Comparison of ENCODE assay signal across 24 mouse cellular contexts in the genomic region with DNA sequence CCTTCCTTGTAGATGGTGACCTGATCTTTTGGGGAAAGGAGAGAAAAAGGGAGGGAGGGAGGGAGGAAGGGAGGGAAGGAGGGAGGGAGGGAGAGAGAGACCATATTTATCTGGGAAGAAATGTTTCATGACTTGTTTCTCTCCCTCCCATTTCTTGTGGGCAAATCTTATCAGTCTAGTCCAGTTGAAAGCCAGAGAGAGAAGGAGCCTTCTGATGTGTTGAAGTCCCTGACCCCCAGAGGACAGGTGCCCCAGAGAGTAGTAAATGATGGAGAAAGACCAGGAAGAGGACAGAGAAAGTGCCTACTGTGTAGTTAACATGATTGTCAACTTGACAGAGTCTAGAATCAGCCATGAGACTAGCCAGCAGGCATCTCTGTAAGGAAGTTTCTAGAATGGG. TPM values are rescaled to one million over a fixed set of nuclear protein-coding genes. Genes with fewer than 3 reads are reported as not detected.
"Had no signal": no experiment of that assay in that cellular context is flagged by ENCODE, and none has a peak within 500 bp of the region (broad histone marks: within the 10 kb centered on the region; RNA-seq: fewer than 3 reads in every experiment).

No protein-coding gene starts in this region.

- H3K9me3 ChIP-seq: limb, embryonic 12.5 days; limb, embryonic 15.5 days; megakaryocyte, embryonic 14.5 days; midbrain, embryonic 10.5 days; midbrain, embryonic 13.5 days; neural tube, embryonic 13.5 days; stomach, embryonic 15.5 days had no signal

- H3K9ac ChIP-seq: limb, embryonic 12.5 days; limb, embryonic 15.5 days; midbrain, embryonic 13.5 days; neural tube, embryonic 13.5 days; stomach, embryonic 15.5 days had no signal

- DNase-seq: kidney, adult 18-20 months; kidney, adult 9 months; kidney, postnatal 14 days; kidney, postnatal 4 days; left cerebral cortex, postnatal 4 days; lung, adult 2 months; lung, postnatal 14 days; retina, postnatal 1 day; right cerebral cortex, postnatal 25 days; spleen, adult 18-20 months; thymus, postnatal 25 days had no signal

- H3K4me2 ChIP-seq: limb, embryonic 12.5 days; limb, embryonic 15.5 days; midbrain, embryonic 13.5 days; neural tube, embryonic 13.5 days; stomach, embryonic 15.5 days had no signal

- H3K4me3 ChIP-seq: limb, embryonic 12.5 days; limb, embryonic 15.5 days; megakaryocyte, embryonic 14.5 days; midbrain, embryonic 10.5 days; midbrain, embryonic 13.5 days; myocyte; neural tube, embryonic 13.5 days; stomach, embryonic 15.5 days had no signal

- H3K4me1 ChIP-seq: midbrain, embryonic 13.5 days had no signal

- H3K27ac ChIP-seq: limb, embryonic 12.5 days; limb, embryonic 15.5 days; macrophage; midbrain, embryonic 10.5 days; midbrain, embryonic 13.5 days; neural tube, embryonic 13.5 days; stomach, embryonic 15.5 days had no signal

- ATAC-seq: intestine, embryonic 16.5 days; midbrain, embryonic 13.5 days; midbrain, embryonic 16.5 days had no signal

- H3K27me3 ChIP-seq: limb, embryonic 12.5 days; limb, embryonic 15.5 days; megakaryocyte, embryonic 14.5 days; midbrain, embryonic 13.5 days; neural tube, embryonic 13.5 days; stomach, embryonic 15.5 days had no signal

- H3K36me3 ChIP-seq: limb, embryonic 12.5 days; limb, embryonic 15.5 days; midbrain, embryonic 10.5 days; midbrain, embryonic 13.5 days; neural tube, embryonic 13.5 days; stomach, embryonic 15.5 days had no signal

RNA-seq across cellular contexts. Expression of gene Morn4, which starts 48.9 kb away (rescaled TPM):
- total RNA-seq: monocyte, adult 5-6 weeks; neutrophil, adult 5-6 weeks had no signal
